Mouse (Mus musculus): Measurements from ENCODE around the gene Crcp. TPM values are rescaled to one million over a fixed set of nuclear protein-coding genes. Genes with fewer than 3 reads are reported as not detected.
A peak's percentile ranks its signal among the peaks of the same experiment; 100 is the strongest.

Crcp gene
- polyA plus RNA-seq, 1 experiment from 2014 or later = 20.8 TPM

DNA sequence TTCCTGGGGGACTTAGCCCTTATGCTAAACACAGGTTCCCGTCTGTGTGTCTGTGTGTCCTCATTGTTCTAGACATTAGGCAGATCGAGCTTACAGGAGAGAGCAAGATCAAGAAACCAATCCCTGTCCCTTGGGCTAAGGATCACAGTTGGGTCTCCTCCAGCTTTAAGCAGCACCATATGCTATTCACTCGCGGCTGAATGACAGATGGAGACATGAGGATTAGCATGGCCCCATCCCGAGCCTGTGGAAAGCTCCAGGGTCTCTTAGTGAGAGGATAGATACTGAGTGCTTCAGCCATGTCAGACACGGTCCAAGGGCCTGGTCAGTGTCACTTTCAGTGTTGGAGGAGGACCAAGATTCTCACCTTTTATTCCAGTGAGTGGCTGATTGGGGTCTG lies 21.3 kb downstream of the Crcp start:
- H3K36me3 ChIP-seq (replicated peaks; ENCODE audit: insufficient read depth, low read length) = peaks cover 50% of the 10 kb centered on the region
- H3K27me3 ChIP-seq (ENCODE audit: insufficient read depth, low read length) = no peaks in the 10 kb centered on the region
- H3K9ac ChIP-seq (replicated peaks) = no peak overlapping the region
- ATAC-seq = no peak
- TF ChIP-seq EP300 (IDR thresholded peaks at IDR 0.05; ENCODE audit: low read depth) (no peak), CTCF (IDR thresholded peaks at IDR 0.05; ENCODE audit: low read depth) (no peak)
- no peaks in the 10 kb centered on the region for H3K9me3 ChIP-seq (ENCODE audit: low read length)
- H3K4me1 ChIP-seq (ENCODE audit: insufficient read depth) = no peaks in the 10 kb centered on the region
- no peak overlapping the region for H3K4me2 ChIP-seq (ENCODE audit: low read depth, low read length)
- 81% methylated on average over 6 of the region's 6 CpGs for WGBS (ENCODE audit: insufficient replicate concordance)
- H3K27ac ChIP-seq (ENCODE audit: low read depth) = no peak overlapping the region
- H3K4me3 ChIP-seq (ENCODE audit: low read depth, low read length) = no peak overlapping the region
- no peak for DNase-seq

DNA sequence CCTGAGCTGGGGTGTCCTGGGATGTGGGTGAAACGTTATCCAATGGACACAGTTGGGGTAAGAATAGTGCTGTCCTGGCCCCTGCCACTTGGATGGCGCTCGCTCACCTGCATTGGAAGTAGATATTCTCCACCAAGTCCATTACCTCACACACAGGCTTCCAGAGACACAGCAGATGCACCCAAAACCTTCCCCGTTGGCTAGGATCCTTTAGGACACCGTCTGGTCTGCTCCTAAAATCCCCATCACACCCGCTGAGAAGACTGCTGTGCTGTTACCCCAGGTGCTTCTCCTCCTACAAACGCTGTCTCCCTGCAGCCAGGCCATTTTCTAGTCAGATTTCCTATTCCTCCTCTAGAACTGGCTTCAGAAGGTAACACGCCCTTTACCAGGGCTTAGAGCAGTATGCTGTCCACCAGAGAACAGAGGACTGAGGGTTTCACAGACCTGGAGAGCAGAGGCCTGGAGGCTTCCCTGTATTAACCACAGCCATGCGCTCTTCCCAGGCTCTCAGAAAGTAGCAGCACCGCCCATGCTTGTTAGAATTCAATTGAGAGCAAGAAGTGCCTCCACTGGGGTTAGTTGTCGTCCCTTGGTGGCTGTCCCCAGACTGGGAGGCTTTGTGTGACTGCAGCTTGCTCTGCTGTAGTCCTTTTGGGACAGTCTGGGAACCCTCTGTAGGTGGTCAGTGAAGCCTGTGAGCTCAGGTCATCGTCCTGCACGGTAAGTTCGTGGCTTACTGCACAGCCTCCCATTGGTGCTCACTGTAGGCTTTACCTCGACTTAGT lies 22.2 kb downstream of the Crcp start:
- Histone ChIP-seq H3K9me3 (ENCODE audit: low read length) (no peaks in the 10 kb centered on the region), H3K36me3 (replicated peaks; ENCODE audit: insufficient read depth, low read length) (peaks cover 50% of the 10 kb centered on the region), H3K4me2 (ENCODE audit: low read depth, low read length) (no peak overlapping the region), H3K4me3 (ENCODE audit: low read depth, low read length) (no peak overlapping the region), H3K27me3 (ENCODE audit: insufficient read depth, low read length) (no peaks in the 10 kb centered on the region), H3K4me1 (ENCODE audit: insufficient read depth) (no peaks in the 10 kb centered on the region), H3K27ac (ENCODE audit: low read depth) (no peak overlapping the region), H3K9ac (replicated peaks) (no peak overlapping the region)
- DNase-seq = no peak
- no peak for ATAC-seq
- whole genome bisulfite sequencing (ENCODE audit: insufficient replicate concordance) = 86% methylated on average over 15 of the region's 15 CpGs
- TF ChIP-seq EP300 (IDR thresholded peaks at IDR 0.05; ENCODE audit: low read depth) = no peak
- TF ChIP-seq CTCF (IDR thresholded peaks at IDR 0.05; ENCODE audit: low read depth) = no peak

DNA sequence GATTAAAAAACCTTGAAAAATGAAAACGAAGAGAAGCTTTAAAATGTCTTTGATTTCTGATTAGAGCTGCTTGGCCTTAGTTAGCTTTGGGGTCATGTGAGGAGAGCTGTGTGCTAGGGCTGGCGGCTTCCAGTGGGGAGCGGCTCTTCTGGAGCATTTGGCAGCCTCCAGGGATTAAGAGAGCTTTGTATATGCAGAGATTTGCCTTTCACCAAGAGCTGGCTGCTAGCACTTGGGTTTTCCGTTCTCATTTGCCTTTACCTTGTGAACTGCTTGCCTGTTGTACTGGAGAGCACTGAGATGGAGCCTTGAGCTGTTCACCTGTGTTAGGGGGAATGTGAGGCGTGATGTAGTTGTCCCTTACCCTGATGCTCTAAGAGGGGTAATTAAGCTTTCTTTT lies 23.4 kb downstream of the Crcp start:
- Histone ChIP-seq H3K4me1 (ENCODE audit: insufficient read depth) (no peaks in the 10 kb centered on the region), H3K4me2 (ENCODE audit: low read depth, low read length) (no peak overlapping the region), H3K36me3 (replicated peaks; ENCODE audit: insufficient read depth, low read length) (peaks cover 38% of the 10 kb centered on the region), H3K27me3 (ENCODE audit: insufficient read depth, low read length) (no peaks in the 10 kb centered on the region), H3K4me3 (ENCODE audit: low read depth, low read length) (no peak overlapping the region), H3K9ac (replicated peaks) (no peak overlapping the region), H3K27ac (ENCODE audit: low read depth) (no peak overlapping the region), H3K9me3 (ENCODE audit: low read length) (no peaks in the 10 kb centered on the region)
- TF ChIP-seq CTCF (IDR thresholded peaks at IDR 0.05; ENCODE audit: low read depth) (no peak), EP300 (IDR thresholded peaks at IDR 0.05; ENCODE audit: low read depth) (no peak)
- ATAC-seq (no peak), DNase-seq (no peak)
- 85% methylated on average over 5 of the region's 5 CpGs for WGBS (ENCODE audit: insufficient replicate concordance)

DNA sequence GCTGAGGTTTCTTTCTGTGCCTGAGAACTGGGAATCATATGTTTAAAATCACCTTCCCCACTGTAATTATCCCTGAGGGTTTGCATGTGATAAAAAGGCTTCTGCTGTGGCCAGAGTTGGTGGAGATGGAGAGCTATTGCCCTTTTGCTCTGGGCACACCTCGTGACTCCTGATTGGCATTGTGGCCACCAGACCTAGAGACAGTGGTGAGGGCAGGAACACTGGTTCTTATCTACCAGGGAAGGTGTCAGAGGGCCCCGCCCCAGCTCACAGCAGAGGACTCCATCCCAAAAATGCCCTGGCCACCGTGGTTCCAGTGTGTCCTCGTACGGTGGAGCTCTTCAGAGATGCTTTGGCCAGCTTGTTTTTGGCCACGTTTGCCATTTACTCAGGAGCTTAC lies 23.9 kb downstream of the Crcp start:
- TF ChIP-seq EP300 (IDR thresholded peaks at IDR 0.05; ENCODE audit: low read depth) (no peak), CTCF (IDR thresholded peaks at IDR 0.05; ENCODE audit: low read depth) (no peak)
- WGBS (ENCODE audit: insufficient replicate concordance) = 86% methylated on average over 6 of the region's 6 CpGs
- ATAC-seq = no peak

DNA sequence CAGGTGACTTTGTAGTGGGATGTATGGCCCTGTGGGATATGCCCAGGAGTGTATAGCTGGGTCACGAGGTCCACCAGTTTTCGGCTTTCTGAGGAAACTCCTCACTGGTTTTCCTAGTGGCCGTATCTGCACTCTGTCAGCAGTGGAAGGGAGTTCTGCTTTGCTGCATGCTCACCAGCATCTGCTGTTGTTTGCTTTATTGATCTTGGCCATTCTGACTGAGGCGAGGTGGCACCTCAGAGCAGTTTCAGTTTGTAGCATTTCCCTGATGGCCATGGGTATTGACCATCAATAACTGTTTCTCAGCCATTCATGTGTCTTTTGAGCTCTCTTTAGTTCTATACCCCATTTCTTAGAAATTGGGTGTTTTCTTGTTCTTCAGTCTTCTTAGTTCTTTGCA lies 26.6 kb downstream of the Crcp start:
- H3K9ac ChIP-seq (replicated peaks) = no peak overlapping the region; the same call in 1 of the 2 replicates
- H3K4me3 ChIP-seq (ENCODE audit: low read depth, low read length) = no peak overlapping the region
- 0 out of 2 replicates have a peak overlapping the region, but pooled peaks have one; percentile 29 for H3K27ac ChIP-seq (ENCODE audit: low read depth)
- TF ChIP-seq EP300 (IDR thresholded peaks at IDR 0.05; ENCODE audit: low read depth) = no peak
- TF ChIP-seq CTCF (IDR thresholded peaks at IDR 0.05; ENCODE audit: low read depth) = no peak
- ATAC-seq (peak; percentile 69), DNase-seq (no peak)
- H3K9me3 ChIP-seq (ENCODE audit: low read length) = no peaks in the 10 kb centered on the region
- peaks cover 4% of the 10 kb centered on the region; the same call in 1 of the 2 replicates for H3K4me1 ChIP-seq (ENCODE audit: insufficient read depth)
- 0 out of 2 replicates have a peak overlapping the region, but pooled peaks have one; percentile 6 for H3K4me2 ChIP-seq (ENCODE audit: low read depth, low read length)
- H3K36me3 ChIP-seq (replicated peaks; ENCODE audit: insufficient read depth, low read length) = peaks cover 29% of the 10 kb centered on the region
- 72% methylated on average over 4 of the region's 4 CpGs for WGBS (ENCODE audit: insufficient replicate concordance)
- H3K27me3 ChIP-seq (ENCODE audit: insufficient read depth, low read length) = no peaks in the 10 kb centered on the region

More for the DNA sequence above, 23.9 kb downstream of the Crcp start:
- Histone ChIP-seq H3K4me1 (ENCODE audit: insufficient read depth) (no peaks in the 10 kb centered on the region), H3K9me3 (ENCODE audit: low read length) (no peaks in the 10 kb centered on the region), H3K36me3 (replicated peaks; ENCODE audit: insufficient read depth, low read length) (peaks cover 35% of the 10 kb centered on the region), H3K9ac (replicated peaks) (no peak overlapping the region), H3K4me3 (ENCODE audit: low read depth, low read length) (no peak overlapping the region), H3K27me3 (ENCODE audit: insufficient read depth, low read length) (no peaks in the 10 kb centered on the region), H3K27ac (ENCODE audit: low read depth) (no peak overlapping the region), H3K4me2 (ENCODE audit: low read depth, low read length) (no peak overlapping the region)
- DNase-seq = no peak

DNA sequence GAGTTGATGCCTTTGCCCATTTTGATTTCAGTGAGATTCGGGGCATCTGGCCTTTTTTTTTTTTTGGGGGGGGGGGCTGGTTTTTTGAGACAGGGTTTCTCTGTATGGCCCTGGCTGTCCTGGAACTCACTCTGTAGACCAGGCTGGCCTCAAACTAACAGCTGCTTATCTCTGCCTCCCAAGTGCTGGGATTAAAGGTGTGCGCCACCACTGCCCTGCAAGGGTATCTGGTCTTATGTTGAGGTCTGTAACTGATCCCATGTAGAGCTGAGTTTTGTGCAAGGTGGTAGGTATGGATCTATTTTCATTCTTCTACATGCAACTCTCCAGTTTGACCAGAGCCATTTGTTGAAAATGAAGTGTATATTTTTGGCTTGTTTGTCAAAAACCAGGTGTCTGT lies 27.2 kb downstream of the Crcp start:
- no peak for DNase-seq
- Histone ChIP-seq H3K9ac (replicated peaks) (no peak overlapping the region), H3K27me3 (ENCODE audit: insufficient read depth, low read length) (no peaks in the 10 kb centered on the region), H3K4me2 (ENCODE audit: low read depth, low read length) (0 out of 2 replicates have a peak overlapping the region, but pooled peaks have one; percentile 6), H3K27ac (ENCODE audit: low read depth) (no peak overlapping the region), H3K4me1 (ENCODE audit: insufficient read depth) (peaks cover 4% of the 10 kb centered on the region; the same call in 1 of the 2 replicates), H3K9me3 (ENCODE audit: low read length) (no peaks in the 10 kb centered on the region), H3K4me3 (ENCODE audit: low read depth, low read length) (no peak overlapping the region), H3K36me3 (replicated peaks; ENCODE audit: insufficient read depth, low read length) (peaks cover 23% of the 10 kb centered on the region)
- TF ChIP-seq CTCF (IDR thresholded peaks at IDR 0.05; ENCODE audit: low read depth) (no peak), EP300 (IDR thresholded peaks at IDR 0.05; ENCODE audit: low read depth) (no peak)
- 81% methylated on average over 2 of the region's 2 CpGs for WGBS (ENCODE audit: insufficient replicate concordance)
- ATAC-seq = no peak

Data from liver, postnatal 0 days (tissue).